Mouse (Mus musculus) thymus, postnatal 14 days (tissue): ENCODE data around the gene Olfr1014.

Experiments used
- DNase-seq: peaks from one replicate; pipeline ENCODE4 v3.0.0; 2021

Gene Olfr1014

DNA sequence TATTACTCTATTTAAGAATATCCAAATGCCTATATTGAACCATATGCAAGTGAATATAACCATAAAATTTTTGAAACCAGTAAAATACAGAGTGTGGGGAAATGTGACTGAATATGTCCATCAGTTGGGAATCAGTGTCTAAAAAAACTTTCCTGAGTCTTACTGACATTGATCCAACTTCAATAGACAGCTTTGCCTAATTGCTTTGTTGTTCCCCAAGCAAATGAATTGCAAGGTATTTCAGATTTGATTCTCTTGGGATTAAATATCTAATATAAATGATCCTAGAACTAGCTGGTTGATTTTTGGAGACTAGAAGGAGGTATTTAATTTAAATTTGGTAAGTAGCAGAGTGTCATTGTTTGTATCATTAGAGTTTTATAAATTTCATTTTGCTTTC is at the start of gene Olfr1014:
Olfr1014 (plus strand) TSS at position 301 of the 400 bp plus-strand sequence.
- DNase-seq, result no peak

DNA sequence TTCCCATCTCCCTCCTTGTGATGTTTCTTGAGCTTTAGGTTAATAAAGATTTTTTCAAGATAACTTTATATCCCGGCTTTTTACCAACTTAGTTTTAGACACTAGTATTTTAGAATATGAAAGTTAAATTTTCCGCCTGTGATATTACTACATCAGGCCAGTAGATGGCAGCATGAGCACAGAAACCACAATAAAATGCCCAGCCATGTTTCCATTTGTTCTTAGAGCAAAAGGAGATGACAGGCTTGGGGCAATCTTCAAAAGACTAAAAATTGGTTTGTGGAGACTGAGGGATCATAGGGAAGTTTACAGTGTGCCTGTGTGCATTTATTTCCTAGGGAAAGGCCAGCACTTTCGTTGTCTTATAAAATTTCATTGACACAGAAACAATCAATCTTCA is 46.7 kb upstream of the Olfr1014 start:
- no peak for DNase-seq

DNA sequence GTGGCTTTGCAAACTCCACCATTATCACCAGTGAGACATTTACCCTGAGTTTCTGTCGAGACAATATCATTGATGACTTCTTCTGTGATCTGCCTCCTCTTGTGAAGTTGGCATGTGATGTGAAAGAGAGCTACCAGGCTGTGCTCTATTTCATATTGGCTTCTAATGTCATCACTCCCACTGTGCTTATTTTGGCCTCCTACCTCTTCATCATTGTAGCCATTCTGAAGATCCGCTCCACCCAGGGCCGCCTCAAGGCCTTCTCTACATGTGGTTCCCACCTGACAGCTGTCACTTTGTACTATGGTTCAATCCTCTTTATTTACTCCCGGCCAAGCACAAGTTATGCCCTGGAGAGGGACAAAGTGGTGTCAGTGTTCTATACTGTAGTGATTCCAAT is 18.7 kb upstream of the Olfr1014 start:
- DNase-seq, result no peak

DNA sequence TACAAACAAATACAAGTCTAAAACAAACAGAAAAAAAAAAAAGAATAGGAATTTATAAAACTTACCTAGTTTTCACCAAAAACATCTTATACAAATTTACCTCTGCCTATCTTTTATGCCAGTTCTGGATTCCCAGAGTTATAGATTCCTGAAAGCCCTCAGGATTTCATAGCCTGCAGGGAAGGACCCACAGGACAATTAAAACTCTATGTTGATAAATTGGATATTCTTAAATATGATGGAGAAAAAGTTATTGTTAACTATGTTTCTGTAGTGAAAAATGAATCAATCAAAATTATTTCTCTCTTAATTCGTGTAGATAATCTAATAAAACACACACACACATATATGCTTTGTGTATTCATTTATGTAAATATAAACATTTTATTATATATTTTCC is 9.8 kb upstream of the Olfr1014 start, which contains the start of gene Olfr1012:
Olfr1012 (minus strand) TSS at position 101 of the 400 bp plus-strand sequence.
- DNase-seq, result no peak

DNA sequence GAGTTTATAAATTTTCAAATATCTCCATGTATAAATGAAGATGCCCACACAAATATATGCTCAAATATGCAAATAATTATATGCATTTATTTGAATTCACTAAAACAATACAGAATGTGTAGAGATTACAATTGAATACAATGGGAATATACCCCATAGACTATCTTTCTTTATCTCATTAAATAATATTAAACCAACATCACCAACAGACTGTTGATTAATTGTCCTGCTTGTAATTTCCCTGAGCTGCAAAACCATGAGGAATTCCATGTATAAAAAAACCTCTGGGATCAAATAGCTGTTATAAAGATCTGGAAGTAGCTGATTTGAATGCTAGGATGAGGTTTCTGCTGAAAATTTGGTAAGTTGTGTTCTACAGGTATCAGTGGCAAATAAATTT is 5.7 kb upstream of the Olfr1014 start, which contains the start of gene Olfr1013:
Olfr1013 (plus strand) TSS at position 301 of the 400 bp plus-strand sequence.
- no peak for DNase-seq

DNA sequence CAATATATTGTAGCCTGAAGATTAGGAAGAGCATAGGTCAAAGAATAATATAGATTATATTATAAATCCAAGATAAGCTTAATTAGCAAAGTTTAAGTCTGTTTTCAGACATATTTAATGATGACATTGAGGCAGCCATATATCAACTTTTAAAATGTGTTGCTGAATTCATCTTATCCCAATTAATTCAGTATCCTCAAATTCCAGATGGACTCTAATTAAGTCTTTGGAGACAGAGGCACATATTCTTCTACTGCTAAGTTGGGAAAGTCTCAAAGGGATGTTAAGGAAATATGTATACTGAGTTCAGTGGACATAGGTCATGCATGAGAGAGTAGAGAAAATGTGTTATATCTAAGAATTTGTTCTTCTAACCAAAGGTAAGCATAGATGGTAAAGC is 9.2 kb downstream of the Olfr1014 start, which contains the start of gene Olfr1015:
Olfr1015 (plus strand) TSS at position 301 of the 400 bp plus-strand sequence.
- no peak for DNase-seq

DNA sequence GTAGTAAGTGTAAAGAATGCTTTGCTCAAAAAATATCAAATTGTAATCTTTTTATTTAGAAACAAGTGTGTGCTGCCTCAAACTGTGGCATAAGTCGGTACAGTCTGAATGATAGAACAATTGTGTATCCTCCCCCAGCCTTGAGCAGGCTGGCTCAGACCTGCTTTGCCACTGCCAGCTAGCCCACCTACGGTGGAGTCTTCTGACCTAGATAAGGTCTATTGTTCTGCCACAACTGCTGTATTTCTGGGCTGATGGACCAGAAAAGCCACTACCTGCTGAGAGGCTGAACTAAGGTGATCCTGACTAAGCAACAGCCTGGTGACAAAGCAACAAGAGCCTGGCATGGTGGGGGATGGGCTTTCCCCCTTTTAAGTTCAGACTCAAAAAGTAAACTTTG is 19.8 kb downstream of the Olfr1014 start:
- DNase-seq, result no peak

GRCm38 (mm10) chr2:85802444-85802843 is 29.9 kb downstream of the Olfr1014 start, which contains the start of gene Olfr1016:
Olfr1016 (minus strand) TSS chr2:85802544.
- no peak for DNase-seq

GRCm38 (mm10) chr2:85804501-85804900 is 32.0 kb downstream of the Olfr1014 start:
- DNase-seq, result no peak

GRCm38 (mm10) chr2:85818179-85818578 is 45.7 kb downstream of the Olfr1014 start, which contains the start of gene Olfr1018:
Olfr1018 (plus strand) TSS chr2:85818479.
- DNase-seq, result no peak
